Mouse (Mus musculus) T-helper 17 cell (primary cell): ENCODE data around the gene Tmco1.

Experiments used
- in situ Hi-C, 2 experiments: fragments of 300-600 bp; cut with MboI, MseI; formaldehyde crosslinking; loops; 1 replicate in 1 of 2; 2 replicates in 1 of 2; pipeline ENCODE4 v1.15.1; 2025; ENCODE audit warnings: high pct_unique_total_duplicates in 2 of 2

Tmco1 gene

GRCm38 (mm10) chr1:167308261-167309054 is at the start of gene Tmco1:
Tmco1 (plus strand) TSS chr1:167308378.
- in situ Hi-C loops: no loop called here

DNA sequence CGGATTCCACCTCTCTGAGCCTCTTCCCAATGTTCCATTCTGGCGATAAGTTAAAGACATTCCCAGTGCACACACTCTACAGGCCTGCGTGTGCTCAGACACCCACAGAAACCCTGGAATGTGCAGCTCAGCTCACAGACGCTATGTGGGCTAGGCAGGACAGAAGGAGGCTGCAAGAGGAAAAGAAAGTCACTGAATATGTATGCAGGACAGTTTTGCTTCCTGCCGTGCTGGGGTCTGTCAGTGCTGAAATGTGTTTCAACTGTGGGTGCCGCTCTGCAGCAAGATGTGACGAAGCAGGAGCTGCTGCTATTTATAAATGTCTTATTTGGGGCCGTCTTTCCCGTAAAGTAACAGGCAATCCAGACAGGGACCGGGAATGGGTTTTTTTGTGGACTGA is 48.5 kb upstream of the Tmco1 start:
- in situ Hi-C loops: loop anchor here (25.0 kb wide), 3 partner anchors 1247 to 1997 kb away; partner anchors contain the start of gene Pou2f1 (in 1 of the 2)

DNA sequence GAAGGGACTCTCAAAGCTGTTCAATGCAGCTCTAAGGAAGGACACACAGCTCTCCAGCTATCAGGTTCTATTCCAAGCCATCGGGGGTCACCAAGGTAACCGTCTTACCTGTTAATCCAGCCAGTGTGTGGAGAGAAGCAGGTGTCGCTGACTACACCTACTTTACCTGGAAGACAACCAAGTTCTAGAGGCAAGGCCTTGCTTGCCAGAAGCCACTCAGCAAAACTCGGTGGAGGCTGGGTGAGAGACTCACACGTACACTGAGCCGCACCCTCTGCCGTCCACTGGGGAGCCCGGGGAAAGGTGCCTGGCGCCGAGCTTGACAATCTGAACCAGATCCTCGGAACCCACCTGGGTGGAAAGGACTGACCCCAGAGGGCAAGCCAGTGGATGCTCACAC is 46.4 kb upstream of the Tmco1 start:
- in situ Hi-C loops: loop anchor here (25.0 kb wide), 3 partner anchors 1249 to 1999 kb away; partner anchors contain the start of gene Pou2f1 (in 1 of the 2)

- in situ Hi-C loops: loop anchor here (25.0 kb wide), 3 partner anchors 1250 to 2000 kb away; partner anchors contain the start of gene Pou2f1 (in 1 of the 2)
Measured at GRCm38 (mm10) chr1:167262489-167263041, 45.6 kb upstream of the Tmco1 start.

- in situ Hi-C loops: loop anchor here (25.0 kb wide), 3 partner anchors 1253 to 2003 kb away; partner anchors contain the start of gene Pou2f1 (in 1 of the 2)
Measured at GRCm38 (mm10) chr1:167265366-167265765, 42.8 kb upstream of the Tmco1 start.

GRCm38 (mm10) chr1:167266720-167267119 is 41.5 kb upstream of the Tmco1 start:
- in situ Hi-C loops: loop anchor here (25.0 kb wide), 3 partner anchors 1254 to 2004 kb away; partner anchors contain the start of gene Pou2f1 (in 1 of the 2)

DNA sequence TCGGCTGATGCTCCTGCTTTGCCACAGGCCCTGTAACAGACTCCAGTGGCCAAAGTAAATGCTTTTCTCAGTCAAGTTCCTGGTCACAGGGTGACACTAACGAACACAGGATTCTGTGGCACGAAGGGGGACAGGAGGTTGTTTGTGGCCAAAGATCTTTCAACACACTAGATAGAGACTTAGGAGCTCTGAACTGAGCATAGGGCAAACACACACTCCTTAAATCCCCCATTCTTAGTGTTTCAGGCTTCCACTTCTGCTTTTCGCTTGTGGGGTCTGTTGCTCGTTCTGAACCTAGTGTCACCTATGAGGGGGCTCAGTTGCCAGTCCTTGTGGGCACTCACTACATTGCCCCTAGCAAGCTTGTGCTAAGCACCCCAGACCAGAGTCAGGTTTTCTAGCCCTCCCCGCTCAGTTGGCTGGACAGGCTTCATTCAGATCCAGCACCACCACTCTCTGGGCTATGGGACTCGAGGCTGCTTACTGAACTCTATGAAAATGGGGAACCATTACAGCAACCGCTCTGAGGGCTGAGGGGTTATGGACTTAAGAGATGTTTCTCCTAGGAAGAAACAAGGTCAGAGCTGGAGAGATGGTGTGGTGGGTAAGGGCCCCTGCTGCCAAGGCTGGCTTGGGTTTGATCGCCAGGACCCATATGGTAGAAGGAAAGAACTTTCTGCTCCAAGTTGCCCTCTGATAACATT is 39.7 kb upstream of the Tmco1 start:
- in situ Hi-C loops: loop anchor here (25.0 kb wide), 3 partner anchors 1256 to 2006 kb away; partner anchors contain the start of gene Pou2f1 (in 1 of the 2)

DNA sequence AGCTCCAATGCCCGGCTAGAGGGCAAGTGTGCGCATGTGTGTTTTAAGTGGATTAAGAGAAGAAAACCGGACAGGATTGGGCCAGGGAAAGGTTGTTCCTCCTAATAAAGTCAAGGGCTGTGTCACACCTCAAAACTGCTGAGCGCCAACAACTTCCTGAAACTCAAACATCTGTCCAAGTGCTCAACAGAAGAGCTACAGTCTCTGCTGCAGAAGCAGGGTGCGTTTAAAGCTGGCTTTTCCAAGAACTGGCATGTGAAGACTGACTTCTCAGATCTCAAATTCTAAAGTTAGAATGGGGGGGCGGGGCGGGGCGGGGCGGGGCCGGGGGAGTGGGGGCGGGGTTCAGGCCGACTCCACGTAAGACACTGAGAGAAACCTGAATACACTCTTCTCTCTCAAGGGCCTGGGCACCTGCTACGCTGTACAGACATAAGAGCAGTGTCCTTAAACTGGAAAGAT is 38.8 kb upstream of the Tmco1 start:
- in situ Hi-C loops: loop anchor here (25.0 kb wide), 3 partner anchors 1257 to 2007 kb away; partner anchors contain the start of gene Pou2f1 (in 1 of the 2)

DNA sequence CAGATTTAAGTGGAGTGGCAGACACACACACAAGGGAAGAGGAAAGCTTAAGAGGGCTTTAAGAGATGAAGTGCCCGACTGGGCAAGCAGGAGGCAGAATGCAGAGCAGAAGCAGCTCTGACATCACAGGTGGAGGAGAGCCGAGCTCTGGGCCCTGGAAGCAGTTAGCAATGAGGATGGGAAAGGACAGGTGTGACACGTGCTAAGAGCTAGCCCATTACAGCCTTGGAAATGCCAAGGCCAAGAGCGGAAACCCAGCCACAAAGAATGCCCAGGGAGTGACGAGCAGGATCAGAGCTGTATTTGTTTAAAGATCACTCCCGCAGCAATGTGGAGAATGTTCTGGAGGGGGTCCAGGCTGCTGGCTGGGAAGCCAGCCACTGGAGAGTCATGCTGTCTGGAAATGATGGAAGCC is 38.3 kb upstream of the Tmco1 start:
- in situ Hi-C loops: loop anchor here (5.0 to 25.0 kb wide), 5 partner anchors 38 to 2008 kb away; partner anchors contain the start of gene Pou2f1 (in 1 of the 2)

DNA sequence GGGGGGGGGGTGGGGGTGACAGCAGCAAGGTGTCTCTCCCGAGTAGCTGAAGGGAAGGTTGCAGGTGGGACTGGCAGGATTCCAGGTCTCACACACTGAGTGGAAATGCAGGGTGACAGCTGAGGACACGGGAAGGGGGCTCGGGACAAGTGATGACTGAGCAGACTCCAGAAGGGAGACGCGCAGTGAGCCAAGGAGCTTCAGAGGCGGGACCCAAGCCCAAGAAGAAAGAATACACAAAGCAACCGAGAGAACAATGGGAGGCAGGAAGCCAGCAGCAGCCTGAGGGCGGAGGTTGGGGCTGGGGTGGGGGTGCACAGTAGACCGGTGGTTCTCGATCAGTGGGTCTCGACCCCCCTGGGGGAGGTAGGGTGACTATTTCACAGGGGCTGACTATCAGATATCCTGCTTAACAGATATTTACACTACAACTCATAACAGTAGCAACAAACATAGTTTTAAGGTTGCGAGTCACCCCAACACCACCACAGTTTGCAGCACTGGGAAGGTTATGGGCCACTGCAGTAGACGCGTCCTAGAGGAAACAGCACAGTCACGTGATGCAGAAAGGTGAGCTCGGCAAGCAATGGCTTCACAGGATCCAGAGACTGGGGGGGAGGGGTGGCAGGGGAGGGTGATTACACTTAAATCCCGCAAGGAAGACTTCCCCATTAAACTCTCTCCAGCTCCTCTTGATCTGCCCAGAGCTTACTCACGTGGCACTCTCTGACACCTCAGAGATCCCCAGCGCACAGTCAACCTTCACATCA is 37.7 kb upstream of the Tmco1 start:
- in situ Hi-C loops: loop anchor here (5.0 to 25.0 kb wide), 5 partner anchors 38 to 2008 kb away; partner anchors contain the start of gene Pou2f1 (in 1 of the 2)

GRCm38 (mm10) chr1:167271304-167271703 is 36.9 kb upstream of the Tmco1 start:
- in situ Hi-C loops: loop anchor here (5.0 to 25.0 kb wide), 5 partner anchors 39 to 2009 kb away; partner anchors contain the start of gene Pou2f1 (in 1 of the 2)

DNA sequence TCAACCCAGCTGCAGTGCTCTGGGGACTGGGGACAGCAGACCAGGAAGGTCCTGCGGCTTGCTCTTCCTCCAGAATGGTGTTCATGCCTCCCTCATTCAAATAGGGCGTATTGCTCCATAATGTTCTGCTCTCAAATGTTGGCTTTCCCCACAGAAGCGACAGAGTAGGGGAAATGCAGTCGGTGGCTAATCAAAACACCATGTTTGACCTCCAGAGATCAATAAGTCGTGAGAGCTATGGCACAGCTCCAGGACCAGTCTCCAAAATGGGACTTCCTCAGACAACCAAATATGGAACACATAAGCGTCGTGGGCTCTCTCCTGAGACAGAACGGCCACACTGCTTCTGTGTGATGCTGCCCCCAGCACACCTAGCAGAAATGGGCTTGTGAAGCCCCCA is 36.3 kb upstream of the Tmco1 start:
- in situ Hi-C loops: loop anchor here (5.0 to 25.0 kb wide), 5 partner anchors 40 to 2010 kb away; partner anchors contain the start of gene Pou2f1 (in 1 of the 2)

DNA sequence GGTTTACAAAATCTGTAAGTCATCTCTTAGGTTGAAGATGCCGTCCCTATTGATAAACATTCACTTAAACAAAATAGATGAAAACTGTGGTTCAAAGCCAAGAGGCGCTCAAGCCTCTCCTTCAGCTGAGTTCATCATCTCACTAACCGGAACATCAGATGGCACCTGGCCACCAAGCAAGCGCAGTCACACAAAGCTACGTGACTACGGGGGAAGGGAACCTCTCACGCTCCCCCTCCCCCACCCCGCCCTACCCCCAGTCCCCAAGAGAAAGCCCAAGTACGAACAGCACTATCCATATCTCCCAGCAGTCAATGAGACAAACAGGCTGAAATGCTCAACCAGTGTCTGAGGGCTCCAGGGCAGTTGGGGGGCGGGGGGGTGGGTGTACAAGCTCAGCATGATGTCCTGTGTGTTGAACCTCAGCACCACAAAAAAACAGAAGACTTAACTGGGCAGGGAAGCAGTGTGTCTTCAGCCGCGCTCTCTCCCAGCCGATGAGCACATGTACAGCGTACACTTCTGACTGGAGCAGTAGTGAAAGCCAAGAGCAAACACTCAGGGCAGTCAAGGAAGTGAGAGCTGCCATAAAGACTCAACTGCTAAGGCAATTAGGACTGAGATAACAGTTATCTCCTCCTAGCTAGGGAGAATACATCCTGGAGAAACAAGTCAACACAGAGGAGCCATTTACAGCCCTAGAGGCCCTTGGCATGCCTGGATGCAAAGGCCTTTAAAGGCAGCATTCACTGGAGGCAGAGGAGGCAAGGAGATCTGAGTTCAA is 34.6 kb upstream of the Tmco1 start:
- in situ Hi-C loops: loop anchor here (5.0 to 25.0 kb wide), 5 partner anchors 41 to 2011 kb away; partner anchors contain the start of gene Pou2f1 (in 1 of the 2)

DNA sequence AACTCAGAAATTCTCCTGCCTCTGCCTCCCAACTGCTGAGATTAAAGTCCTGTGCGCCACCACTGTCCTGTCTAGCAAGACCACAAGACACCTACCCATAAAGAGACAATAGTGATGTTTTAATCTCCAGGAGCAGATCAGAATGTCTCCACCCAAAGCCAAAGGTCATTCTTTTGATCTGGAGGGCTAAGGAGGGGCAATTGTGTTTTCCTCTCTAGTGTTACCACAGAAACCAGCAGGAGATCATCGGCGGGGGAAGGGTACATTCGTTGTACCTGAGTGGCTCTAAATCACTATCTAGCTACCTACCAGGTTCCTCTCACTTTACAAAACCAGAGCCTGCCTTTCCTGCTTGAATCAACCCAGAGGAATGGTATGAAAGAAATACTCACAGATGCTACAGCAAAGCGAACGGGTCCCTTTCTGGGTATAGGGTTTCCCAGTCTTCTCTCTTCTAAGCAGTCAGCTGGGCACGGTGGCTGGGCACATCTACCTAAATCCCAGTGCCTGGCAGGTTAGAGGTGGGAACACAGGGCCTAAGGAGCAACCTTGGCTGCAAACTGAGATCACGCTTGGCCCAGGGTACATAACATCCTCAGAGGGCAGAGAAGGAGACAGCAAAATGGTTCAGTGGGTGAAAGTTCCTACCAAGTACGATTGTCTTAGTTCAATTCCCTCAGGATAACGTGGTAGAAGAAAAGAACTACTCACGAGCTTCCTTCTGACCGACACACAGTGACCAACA is 33.4 kb upstream of the Tmco1 start:
- in situ Hi-C loops: loop anchor here (5.0 to 25.0 kb wide), 5 partner anchors 43 to 2013 kb away; partner anchors contain the start of gene Pou2f1 (in 1 of the 2)

DNA sequence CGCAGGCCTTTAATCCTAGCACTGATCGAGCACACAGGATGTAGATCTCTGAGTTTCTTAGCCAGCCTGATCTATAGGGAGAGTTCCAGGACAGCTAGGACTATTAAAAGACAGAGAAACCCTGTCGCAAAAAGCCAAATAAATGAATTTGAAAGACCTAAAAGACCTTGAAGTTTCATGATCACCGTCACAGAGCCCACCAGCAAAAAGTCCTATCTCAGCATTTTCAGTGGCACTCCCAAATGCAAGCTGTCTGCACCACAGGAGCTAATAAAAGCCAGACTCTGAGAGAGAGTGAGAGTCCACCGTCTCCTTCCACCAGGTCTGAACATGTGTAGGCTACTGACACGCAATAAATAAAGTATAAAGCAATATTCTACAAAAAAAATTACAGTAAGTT is 29.8 kb upstream of the Tmco1 start:
- in situ Hi-C loops: loop anchor here in 1 of 2 experiments (10.0 kb wide), 1 partner anchor 1234 kb away; no protein-coding TSS in a partner anchor

GRCm38 (mm10) chr1:167279160-167279715 is 28.9 kb upstream of the Tmco1 start:
- in situ Hi-C loops: loop anchor here in 1 of 2 experiments (10.0 kb wide), 1 partner anchor 1234 kb away; no protein-coding TSS in a partner anchor

DNA sequence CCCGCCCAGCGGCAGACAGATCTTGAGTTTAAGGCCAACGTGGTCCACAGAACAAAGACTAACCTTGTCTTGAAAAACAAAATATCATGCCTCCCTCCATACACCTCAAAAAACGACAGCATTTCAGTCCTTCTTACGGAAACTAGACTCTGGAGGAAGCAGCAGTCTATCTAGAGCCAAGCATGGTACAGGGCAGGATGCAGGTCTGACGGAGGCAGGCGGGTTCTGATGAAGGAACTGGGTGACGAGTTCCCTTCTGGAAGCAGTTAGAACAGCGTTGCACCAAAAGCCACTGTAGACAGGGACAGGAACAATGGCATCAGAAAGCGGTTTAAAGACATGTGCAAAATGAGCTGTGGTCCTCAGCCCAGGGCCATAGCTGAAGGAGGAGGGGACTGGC is 28.1 kb upstream of the Tmco1 start:
- in situ Hi-C loops: no loop called here

DNA sequence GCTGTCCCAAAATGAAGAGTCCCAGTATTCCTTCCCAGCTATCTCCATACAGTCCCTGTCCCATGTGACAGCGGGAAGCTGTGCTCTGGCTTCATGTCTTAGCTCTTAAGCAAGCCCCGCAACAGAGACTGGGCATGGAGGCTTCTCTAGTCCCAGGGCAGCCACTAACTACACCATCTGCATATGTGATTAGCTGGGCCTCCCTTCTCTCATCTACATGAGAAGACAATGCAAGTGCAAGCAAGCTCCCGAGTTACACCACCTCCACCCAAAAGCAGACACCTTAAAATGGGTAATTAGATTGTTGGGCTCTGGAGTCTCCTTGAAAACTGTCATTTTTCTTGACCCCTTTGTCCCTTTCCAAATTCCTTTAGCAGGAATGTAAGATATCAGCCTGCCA is 26.1 kb upstream of the Tmco1 start:
- in situ Hi-C loops: no loop called here
